Mouse (Mus musculus) MEL (cell line): ENCODE measurements at regions not wholly inside any gene's neighbourhood (a gene's known extent, or its start where the extent isn't known, plus 50 kb on each side); places are given as distances from the start of the nearest gene placed in this dataset.

Experiments used
- BHLHE40 ChIP-seq: IDR thresholded peaks from 2 replicates; pipeline ENCODE4 v1.6.1; 2012; ENCODE audit warnings: low read depth, mild to moderate bottlenecking, inconsistent platforms, low read length, improper control_type of control experiment, borderline replicate concordance
- CTCF ChIP-seq, 3 experiments: IDR thresholded peaks in 2 of 3; conservative IDR thresholded peaks in 1 of 3; 2 replicates each; pipeline ENCODE4 v1.5.1; 2011 to 2012; ENCODE audit warnings: low read length in 3 of 3, low read depth in 2 of 3, mild to moderate bottlenecking in 2 of 3, improper control_type of control experiment in 1 of 3, inconsistent platforms in 1 of 3, mixed read lengths in 1 of 3, moderate library complexity in 1 of 3; ENCODE audit not compliant: control insufficient read depth in 1 of 3, insufficient read depth in 1 of 3, poor library complexity in 1 of 3, severe bottlenecking in 1 of 3
- E2F4 ChIP-seq: IDR thresholded peaks from 2 replicates; pipeline ENCODE4 v1.6.1; 2011; ENCODE audit warnings: low read depth, low read length, improper control_type of control experiment, borderline replicate concordance
- ELF1 ChIP-seq: IDR thresholded peaks from 2 replicates; pipeline ENCODE4 v1.6.1; 2014; ENCODE audit warnings: low read depth, mild to moderate bottlenecking, inconsistent platforms, low read length, improper control_type of control experiment, moderate library complexity
- EP300 ChIP-seq, 2 experiments: IDR thresholded peaks; 2 replicates each; pipeline ENCODE4 v1.6.1; 2011; ENCODE audit warnings: improper control_type of control experiment in 2 of 2, low read length in 2 of 2, low read depth in 1 of 2, mild to moderate bottlenecking in 1 of 2
- HCFC1 ChIP-seq: IDR thresholded peaks from 2 replicates; pipeline ENCODE4 v1.6.1; 2012; ENCODE audit warnings: low read depth, mild to moderate bottlenecking, inconsistent platforms, low read length, improper control_type of control experiment, moderate library complexity
- JUND ChIP-seq: IDR thresholded peaks from 2 replicates; pipeline ENCODE4 v1.6.1; 2011; ENCODE audit warnings: low read depth, mild to moderate bottlenecking, improper control_type of control experiment, low read length
- MAFK ChIP-seq: IDR thresholded peaks from 2 replicates; pipeline ENCODE4 v1.6.1; 2011; ENCODE audit warnings: low read depth, mild to moderate bottlenecking, low read length, improper control_type of control experiment, borderline replicate concordance
- MXI1 ChIP-seq: IDR thresholded peaks from 2 replicates; pipeline ENCODE4 v1.6.1; 2011; ENCODE audit warnings: mild to moderate bottlenecking, low read depth, low read length, improper control_type of control experiment
- MYC ChIP-seq: IDR thresholded peaks from 2 replicates; pipeline ENCODE4 v1.6.1; 2011; ENCODE audit warnings: low read depth, mild to moderate bottlenecking, low read length, improper control_type of control experiment, moderate library complexity
- NRF1 ChIP-seq: IDR thresholded peaks from 2 replicates; pipeline ENCODE4 v1.6.1; 2014; ENCODE audit warnings: low read depth, mild to moderate bottlenecking, inconsistent platforms, low read length, improper control_type of control experiment, moderate library complexity; ENCODE audit not compliant: poor library complexity, insufficient read depth, severe bottlenecking
- POLR2A ChIP-seq, 2 experiments: IDR thresholded peaks; 2 replicates each; pipeline ENCODE4 v1.6.1; 2011 to 2012; ENCODE audit warnings: low read length in 2 of 2, mild to moderate bottlenecking in 2 of 2, control low read depth in 1 of 2, improper control_type of control experiment in 1 of 2, low read depth in 1 of 2, moderate library complexity in 1 of 2; ENCODE audit not compliant: control insufficient read depth in 1 of 2, insufficient read depth in 1 of 2, poor library complexity in 1 of 2
- USF1 ChIP-seq: IDR thresholded peaks from 2 replicates; pipeline ENCODE4 v1.6.1; 2014; ENCODE audit warnings: low read depth, mild to moderate bottlenecking, inconsistent platforms, low read length, improper control_type of control experiment, moderate library complexity
- ZNF384 ChIP-seq: IDR thresholded peaks from 2 replicates; pipeline ENCODE4 v1.6.1; 2012; ENCODE audit warnings: low read depth, mild to moderate bottlenecking, inconsistent platforms, low read length, improper control_type of control experiment

GRCm38 (mm10) chr3:34903106-34903505 lies 252.9 kb downstream of the Sox2 start:
- TF ChIP-seq CTCF (IDR thresholded peaks at IDR 0.05 in 2 of 3, conservative IDR thresholded peaks at IDR 0.05 in 1 of 3; ENCODE audit: control insufficient read depth in 1 of 3, insufficient read depth in 1 of 3, low read depth in 2 of 3, low read length in 3 of 3, poor library complexity in 1 of 3, severe bottlenecking in 1 of 3): no peak
- no peak for TF ChIP-seq JUND
- no peak for TF ChIP-seq ELF1
- no peak for TF ChIP-seq EP300 (IDR thresholded peaks at IDR 0.05; ENCODE audit: low read depth in 1 of 2, low read length in 2 of 2)
- no peak for TF ChIP-seq POLR2A (IDR thresholded peaks at IDR 0.05; ENCODE audit: control insufficient read depth in 1 of 2, insufficient read depth in 1 of 2, low read depth in 1 of 2, low read length in 2 of 2, poor library complexity in 1 of 2)
- no peak for TF ChIP-seq NRF1
- TF ChIP-seq USF1: no peak
- no peak for TF ChIP-seq MYC
- TF ChIP-seq ZNF384: no peak
- TF ChIP-seq MAFK: no peak
- no peak for TF ChIP-seq MXI1
- no peak for TF ChIP-seq HCFC1
- no peak for TF ChIP-seq E2F4
- no peak for TF ChIP-seq BHLHE40
